Mouse (Mus musculus): ENCODE measurements at regions not wholly inside any gene's neighbourhood (a gene's known extent, or its start where the extent isn't known, plus 50 kb on each side); places are given as distances from the start of the nearest gene placed in this dataset.

DNA sequence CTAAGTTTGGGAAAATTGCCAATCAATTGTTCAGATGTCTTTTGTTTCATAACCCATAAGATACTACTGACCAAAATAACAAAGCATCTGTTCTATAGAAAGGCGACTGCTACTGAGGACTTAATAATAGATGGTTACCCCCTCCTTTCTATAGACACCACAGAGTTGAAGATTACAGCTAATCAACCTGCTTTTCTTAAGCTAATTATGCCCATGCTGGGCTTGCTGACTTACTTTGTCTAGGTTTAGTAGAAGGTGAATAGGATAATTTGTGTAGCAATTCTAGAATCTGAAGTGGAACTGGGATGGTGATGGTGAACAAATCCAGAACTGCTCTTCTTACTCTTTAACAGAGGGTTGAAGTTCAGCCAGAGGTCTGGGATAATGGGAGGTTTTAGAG is 53.8 kb upstream of the Tbx18 start:
- no peak for ATAC-seq (replicated peaks; ENCODE audit: low FRiP score, poor library complexity, severe bottlenecking)

DNA sequence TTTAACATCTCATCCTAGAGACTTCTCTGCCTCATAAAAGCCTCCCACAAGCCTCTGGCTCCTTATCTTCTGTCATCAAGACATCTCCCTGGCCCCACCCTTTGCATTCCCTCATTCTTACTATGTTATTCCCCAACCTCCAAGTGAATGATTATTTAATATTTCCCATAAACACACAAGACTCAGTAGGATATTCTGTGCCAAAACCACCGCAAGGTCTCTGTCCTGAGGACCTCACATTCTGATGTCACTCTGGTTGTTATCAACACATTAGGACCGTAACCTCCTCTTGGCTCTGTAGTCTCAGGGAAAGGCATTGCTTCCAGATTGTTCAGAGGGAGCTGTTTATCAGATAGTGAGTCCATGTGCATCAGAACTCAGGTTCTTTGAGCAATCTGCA is 80.7 kb upstream of the Tbx18 start:
- no peak for ATAC-seq (replicated peaks; ENCODE audit: low FRiP score, poor library complexity, severe bottlenecking)

DNA sequence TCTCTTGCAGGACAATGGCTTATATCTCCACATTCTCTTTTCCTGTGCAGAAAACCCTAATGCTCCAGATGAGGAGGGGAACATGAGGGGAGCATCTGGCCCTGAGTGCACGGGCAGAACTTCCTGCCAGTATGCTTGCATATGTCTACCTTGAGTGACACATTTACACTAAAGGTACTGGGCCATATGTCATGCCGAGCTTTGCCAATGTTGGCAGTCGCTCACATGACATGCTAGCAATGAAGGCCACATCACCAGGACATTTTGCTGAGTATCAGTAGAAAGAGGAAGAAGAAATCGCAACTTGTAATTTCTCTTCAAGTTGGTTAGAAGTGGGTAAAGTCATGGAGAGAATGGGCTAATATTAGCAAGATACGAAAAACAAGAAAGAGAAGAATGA is 91.2 kb upstream of the Tbx18 start:
- ATAC-seq (replicated peaks; ENCODE audit: low FRiP score, poor library complexity, severe bottlenecking), result no peak

DNA sequence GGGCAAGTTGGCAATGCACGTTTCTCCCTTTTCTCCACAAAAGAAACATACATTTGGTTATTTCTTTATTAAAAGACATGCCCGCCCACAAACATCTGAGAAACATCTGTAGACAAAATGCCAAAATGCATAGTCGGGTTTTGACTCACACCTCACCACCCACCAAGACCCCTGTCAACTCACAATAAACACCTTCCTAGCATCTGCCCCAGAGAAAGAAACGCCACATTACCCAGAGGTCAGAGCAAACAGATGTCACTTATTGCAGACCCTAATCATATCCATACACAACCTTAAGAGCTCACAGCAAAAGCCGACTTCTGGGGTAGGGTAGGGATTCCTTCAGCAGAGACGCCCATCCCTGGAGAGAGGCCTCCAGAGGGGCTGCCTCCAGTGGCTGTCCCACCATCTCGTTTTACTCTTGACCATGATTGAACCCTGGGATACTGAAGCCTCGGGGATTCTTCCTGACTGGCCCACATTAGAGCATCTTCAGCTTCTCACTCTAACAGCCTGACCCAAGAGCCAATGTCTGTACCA is 93.7 kb upstream of the Tbx18 start:
- no peak for ATAC-seq (replicated peaks; ENCODE audit: low FRiP score, poor library complexity, severe bottlenecking)

DNA sequence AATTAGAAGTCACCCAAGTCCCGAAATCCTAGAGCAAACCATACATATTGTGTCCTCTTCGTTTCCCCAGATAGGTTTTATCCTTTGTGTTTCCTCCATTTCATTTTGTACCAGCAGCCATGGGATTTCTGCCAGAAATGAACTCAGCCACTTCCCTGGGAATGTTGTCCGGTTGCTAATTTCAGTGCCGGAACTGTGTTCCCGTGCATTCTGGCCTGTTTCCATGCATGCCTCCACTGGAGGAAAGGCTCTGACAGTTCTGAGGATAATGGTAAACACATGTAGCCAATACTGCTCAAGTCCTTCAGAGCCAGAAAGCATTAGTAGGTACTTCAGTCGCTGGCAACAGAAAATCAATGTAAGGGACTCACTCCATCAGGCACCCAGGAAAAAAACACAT is 112.8 kb upstream of the Tbx18 start:
- ATAC-seq (replicated peaks; ENCODE audit: low FRiP score, poor library complexity, severe bottlenecking), result no peak

DNA sequence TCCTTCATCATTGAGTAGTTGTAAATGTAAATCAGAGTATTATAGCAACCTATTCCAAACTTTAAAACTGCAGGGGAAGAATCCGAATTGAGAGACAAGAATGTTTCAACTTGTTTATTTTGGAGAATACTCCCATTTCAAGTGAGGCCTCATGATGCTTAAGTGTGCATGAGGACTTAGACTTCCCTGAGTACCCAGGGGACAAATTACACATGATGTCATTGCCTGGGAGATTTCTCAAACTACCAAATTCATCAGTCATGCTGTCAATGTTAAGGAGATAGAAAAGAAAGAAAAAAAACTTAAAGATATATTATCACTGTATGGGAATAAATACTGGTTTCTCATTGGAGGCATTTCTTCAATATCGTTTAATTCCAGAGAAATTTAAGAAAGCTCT is 113.4 kb upstream of the Tbx18 start:
- no peak for ATAC-seq (replicated peaks; ENCODE audit: low FRiP score, poor library complexity, severe bottlenecking)

DNA sequence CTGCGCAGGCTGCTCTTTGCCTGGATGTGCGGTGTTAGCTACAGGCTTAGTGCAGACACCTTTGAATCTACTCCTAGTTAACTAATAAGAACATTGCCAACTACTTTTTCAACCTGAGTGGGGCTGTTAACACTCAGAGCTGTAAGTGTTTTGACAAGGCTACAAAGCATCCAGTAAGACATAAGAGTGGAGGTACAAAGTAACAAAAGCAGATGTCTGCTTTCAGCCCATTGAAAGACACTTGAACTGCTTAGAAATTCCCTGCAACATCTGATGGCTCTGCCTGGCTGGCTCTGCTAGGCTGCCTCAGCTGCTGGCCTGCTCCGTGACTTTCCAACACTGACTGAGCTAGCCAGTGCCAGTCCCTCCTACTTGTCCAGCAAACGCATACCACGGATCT is 117.8 kb upstream of the Tbx18 start:
- ATAC-seq (replicated peaks; ENCODE audit: low FRiP score, poor library complexity, severe bottlenecking), result no peak

DNA sequence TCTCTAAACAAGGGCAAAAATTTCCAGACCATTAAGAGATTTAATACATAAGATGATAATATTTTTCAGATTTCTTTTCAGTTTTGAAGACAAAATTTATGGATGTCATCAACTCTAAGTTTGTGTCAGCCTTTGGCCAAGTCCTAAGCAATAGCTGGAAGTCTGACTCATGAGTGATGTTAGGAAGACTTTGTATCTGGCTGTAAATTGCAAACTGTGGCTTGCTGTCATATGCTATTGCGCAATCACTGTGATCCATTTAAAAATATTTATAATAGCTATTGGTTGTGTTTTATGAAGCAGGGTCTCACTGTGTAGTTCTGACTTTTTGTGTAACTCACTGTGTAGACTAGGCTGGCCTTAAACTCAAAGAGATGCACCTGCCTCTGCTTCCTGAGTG is 119.1 kb upstream of the Tbx18 start:
- no peak for ATAC-seq (replicated peaks; ENCODE audit: low FRiP score, poor library complexity, severe bottlenecking)

DNA sequence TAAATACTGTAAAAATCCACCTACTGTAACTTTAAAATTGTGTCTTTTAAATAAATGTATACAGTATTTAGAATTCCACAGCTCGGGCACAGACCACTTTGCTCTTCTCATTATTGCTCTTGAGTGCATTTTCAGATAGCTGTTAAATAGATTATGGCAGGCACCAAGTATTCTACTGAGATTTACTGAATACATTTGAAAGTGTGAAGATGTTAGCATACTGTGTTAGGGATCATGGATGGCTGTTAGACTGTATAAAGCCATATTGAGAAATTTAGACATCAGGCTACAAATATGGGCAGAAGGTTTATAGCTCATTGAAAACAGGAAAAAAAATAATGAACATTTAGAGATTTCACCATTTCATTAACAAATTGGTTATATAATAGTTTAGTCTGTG is 130.5 kb upstream of the Tbx18 start:
- no peak for ATAC-seq (replicated peaks; ENCODE audit: low FRiP score, poor library complexity, severe bottlenecking)

DNA sequence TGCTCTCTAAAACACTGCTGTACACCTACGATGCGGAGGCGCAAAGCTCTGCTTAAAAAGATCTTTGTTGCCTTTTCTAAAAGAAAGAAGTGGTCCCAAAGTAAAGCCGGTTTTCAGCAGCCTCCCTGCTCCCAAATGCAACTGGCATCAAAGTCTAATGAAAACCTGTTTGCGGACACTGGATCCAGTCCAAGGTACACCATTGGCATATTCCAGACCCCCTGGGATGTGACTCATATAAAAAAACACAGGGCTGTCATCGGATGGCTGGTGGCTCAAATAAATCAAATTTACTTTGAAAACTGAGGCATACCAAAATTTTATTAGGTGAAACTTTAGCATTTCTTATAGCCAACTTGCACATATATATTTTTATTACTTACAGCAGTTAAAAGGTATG is 134.2 kb upstream of the Tbx18 start:
- no peak for ATAC-seq (replicated peaks; ENCODE audit: low FRiP score, poor library complexity, severe bottlenecking)

DNA sequence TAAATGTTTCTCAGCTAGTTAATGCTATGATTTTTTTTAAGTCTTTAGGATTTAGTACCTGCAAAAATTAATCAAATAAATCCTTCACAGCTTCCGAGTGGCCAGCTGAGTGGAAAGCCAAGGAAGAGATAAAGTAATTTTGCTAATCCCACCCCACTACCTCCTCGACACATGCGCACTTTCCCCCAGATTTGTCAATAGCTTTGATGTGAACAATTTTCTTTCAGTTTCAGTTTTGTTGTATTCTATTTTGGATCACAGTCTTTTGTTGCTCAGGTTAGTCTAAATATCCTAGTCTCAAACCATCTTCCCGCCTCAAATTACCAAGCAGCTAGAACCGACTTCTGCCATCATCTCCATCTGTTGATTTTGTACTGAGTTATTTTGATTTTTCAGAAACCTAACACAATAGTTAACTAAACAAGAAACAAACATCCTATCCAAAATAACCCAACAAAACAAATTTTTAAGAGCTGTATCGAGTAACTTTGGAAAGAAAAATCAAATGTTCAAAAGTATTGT is 141.4 kb upstream of the Tbx18 start:
- ATAC-seq (replicated peaks; ENCODE audit: low FRiP score, poor library complexity, severe bottlenecking), result no peak

DNA sequence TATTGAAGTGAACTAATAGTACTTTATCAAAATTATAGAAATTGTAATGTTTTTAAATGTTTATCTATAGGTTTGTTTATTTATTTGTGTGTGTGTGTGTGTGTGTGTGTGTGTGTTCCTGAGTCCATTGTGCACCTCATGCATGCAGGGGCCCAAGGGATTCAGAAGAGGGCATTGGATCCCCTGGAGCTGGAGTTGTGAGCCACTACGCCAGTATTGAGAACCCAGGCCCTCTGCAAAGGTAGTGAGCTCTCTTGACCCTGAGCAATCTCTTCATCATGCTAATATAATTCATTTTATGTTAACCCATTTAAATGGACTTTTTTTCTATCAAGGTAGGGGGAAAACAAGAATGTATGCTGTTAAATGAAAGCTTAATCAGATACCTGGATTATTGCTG is 151.5 kb upstream of the Tbx18 start:
- ATAC-seq (replicated peaks; ENCODE audit: low FRiP score, poor library complexity, severe bottlenecking), result no peak

DNA sequence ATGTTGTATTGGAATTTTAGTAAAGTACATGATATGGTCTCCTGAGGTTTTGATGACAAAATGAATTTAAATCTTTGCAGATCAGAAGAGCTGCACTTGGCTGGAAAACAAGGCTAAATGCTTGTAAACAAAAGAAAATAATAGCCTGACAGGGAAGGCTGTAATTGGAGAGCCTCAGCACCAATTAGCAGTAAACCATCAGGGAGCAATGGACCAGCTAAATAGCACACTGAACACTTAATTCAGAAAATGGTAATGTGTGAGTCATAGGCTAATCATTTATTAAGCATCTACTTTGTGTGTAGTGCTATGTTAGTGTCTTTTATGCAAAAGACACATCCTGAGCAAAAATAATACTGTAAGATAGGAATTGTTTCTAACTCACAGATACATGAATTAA is 152.0 kb upstream of the Tbx18 start:
- ATAC-seq (replicated peaks; ENCODE audit: low FRiP score, poor library complexity, severe bottlenecking), result no peak

DNA sequence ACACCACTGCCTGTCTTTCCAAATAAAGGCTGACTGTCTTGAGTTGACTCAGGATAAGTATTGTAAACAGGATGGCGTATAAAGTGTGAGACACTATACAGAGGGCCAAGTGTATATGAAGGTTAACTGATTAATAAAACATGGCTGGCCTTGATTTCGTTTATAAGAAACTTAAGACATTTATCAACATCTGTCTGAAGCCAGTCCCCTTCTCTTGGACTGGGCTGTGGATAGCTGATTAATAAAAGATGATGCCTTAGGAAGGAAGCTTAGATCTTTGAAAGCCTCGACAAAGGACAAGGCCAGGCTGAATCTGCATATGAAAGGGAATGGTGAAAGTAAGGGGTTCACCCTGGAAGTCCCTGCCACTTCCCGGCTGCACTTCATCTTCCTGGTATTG is 163.0 kb upstream of the Tbx18 start:
- ATAC-seq (replicated peaks; ENCODE audit: low FRiP score, poor library complexity, severe bottlenecking), result no peak

DNA sequence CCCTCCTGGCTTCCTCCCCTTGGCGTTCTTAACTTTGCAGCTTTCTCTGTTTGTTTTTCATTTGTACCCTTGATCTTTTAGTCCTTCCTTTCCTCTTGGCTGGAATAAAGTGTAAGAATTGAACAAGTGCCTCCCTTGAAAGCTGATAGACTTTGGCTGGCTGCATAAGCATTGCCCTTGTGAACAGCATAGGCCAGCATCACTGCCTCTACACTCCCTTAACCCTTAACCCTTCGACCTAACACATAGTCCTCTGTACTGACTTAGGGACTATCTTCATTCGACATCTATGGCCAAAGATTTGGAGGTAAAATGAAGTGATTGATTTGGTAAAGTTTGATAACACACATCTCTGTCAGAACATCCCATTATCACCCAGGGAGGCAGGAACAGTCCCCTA is 163.5 kb upstream of the Tbx18 start:
- ATAC-seq (replicated peaks; ENCODE audit: low FRiP score, poor library complexity, severe bottlenecking), result no peak

DNA sequence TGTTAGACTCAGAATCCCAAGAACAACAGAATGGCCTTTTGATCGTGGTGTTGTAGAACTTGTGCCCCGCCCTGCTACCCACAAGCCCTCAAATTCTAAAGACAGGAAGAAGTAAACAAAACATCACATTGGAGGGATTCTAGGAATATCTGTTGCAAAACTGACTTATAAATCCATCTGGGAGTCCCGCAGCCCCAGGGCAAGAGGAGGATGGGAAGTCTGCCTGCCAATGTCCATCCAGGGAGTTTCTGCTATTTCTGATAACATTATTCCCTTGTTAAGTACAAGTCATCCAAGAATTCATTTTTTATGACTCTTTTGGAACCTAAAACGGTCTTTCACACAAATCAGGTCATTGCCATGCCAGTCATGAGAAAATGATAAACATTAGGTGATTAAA is 164.5 kb upstream of the Tbx18 start:
- no peak for ATAC-seq (replicated peaks; ENCODE audit: low FRiP score, poor library complexity, severe bottlenecking)

DNA sequence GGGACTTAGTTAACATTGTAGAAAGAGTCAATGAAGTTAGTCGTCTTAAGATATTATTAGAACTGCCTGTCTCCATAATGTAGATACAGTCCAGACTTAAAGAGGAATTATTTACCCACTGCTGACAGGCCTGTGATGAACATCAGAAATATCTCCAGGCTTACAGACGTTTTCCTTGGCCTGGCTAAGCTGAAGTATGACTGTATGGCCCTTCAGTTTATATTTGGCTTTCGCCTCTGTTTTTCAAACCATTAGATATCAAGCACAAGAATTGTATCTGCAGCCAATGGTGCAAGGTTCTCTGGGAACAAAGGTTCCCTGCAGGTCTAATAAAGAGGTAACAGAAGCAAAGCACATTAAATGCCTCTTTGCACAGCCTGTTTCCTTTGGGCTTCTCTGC is 166.3 kb upstream of the Tbx18 start:
- no peak for ATAC-seq (replicated peaks; ENCODE audit: low FRiP score, poor library complexity, severe bottlenecking)

DNA sequence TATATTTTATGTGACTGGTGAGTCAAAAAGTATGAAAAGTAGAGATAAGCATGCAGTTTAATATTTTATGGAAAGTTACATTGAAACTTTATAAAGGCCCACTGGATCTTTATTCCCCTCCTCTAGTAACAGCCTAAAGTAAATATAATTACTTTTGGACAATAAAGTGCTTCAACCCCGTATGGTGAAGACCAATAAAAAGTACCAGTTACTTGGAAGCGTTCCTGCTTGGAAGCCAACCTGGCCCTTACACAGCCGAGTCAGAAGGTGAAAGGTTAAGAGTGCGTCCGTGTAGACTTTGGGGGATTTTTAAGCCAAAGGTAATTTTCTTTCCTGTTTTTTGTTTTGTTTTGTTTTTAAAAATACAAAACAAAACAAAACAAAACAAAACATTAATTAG is 168.3 kb upstream of the Tbx18 start:
- no peak for ATAC-seq (replicated peaks; ENCODE audit: low FRiP score, poor library complexity, severe bottlenecking)

DNA sequence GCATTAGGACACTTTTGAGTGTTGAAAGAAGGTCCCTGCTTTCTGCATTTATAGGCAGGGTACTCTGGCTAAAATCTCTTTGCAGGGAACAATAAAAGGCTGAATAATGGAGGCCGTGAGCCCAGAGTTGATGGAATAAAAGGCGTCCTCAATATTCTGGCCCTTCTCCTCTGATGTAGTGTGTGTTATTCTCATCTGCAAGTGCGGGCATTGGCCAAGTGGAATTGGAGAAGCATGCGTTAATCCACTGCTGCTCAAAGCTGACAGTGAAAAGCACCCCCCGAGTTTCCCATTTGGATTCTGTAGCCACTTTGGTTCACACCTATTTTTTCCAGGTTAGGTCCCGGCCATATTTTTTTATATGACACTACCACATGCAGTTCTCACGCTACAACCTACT is 168.7 kb upstream of the Tbx18 start:
- no peak for ATAC-seq (replicated peaks; ENCODE audit: low FRiP score, poor library complexity, severe bottlenecking)

DNA sequence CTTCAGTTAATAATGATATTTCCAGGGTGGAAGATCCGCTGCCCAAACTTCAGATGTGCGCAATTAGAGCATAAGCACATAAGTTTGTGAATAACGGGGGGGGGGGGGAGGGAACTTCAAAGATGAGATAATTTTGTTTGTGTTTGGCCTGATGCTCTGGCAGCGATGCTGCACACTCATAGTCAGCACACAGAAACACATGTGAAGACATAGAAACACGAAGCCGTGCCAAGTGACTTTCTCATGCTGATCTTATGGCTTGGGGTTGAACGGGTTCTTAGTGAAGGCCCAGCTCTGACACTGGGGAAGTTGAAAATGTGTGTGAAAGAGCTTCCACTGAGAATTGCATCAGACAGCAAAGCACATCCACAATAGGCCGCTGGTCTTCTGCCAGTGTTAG is 190.2 kb upstream of the Tbx18 start:
- ATAC-seq (replicated peaks; ENCODE audit: low FRiP score, poor library complexity, severe bottlenecking), result no peak

DNA sequence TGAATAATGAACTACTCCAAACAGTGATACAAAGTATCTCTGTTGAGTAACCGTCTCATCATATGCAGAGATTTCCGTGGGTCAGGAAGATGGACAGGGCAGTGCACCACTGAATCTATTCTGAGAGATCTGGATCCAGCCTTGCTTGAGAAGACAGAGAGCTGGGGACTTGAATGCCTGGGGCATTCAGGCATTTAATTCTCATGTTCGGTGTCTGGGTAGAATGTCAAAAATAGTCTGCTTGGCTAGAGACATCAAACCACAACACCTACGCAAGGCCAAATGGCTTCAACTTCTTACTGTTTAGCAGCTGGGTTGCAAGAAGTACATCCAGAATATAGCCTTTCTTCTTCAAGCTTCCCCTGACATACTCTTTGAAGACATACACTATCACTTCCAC is 194.1 kb upstream of the Tbx18 start:
- ATAC-seq (replicated peaks; ENCODE audit: low FRiP score, poor library complexity, severe bottlenecking), result no peak

DNA sequence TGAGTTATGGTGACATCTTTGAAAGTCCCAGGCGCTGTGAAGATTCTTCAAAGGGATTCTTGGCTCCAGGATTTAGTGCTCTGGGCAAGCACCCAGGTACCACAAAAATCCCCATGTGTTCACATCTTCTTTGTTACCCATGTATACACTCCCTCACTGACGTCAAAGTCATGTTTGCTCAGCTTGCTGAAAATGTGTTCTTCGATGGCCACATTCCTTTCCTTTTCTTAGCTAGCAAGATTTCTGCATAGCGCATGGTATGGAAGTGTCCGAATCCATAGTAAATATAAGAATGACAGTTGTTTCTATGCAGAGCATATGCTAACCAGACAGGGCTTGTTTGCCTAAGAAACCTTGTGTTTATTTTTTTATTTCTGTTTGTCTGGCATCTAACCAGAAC is 202.2 kb upstream of the Tbx18 start:
- ATAC-seq (replicated peaks; ENCODE audit: low FRiP score, poor library complexity, severe bottlenecking), result no peak

DNA sequence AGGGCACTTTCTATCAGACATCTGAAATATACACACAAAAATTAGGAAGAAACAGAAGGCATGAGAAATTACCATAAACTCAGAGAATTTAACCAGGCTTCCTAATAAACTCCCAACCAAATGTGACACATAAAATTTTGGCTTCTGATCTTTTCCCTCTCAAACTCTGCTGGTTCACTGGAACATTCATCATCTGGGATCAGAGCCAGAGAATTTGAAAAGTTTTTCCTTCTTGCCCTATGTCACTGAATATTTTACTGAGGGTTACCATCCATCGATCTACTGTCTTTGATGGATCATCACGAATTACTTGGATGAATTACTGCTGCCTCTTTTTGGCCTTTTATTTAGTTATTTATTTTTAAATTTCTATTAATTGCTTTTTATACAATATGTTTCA is 221.4 kb upstream of the Tbx18 start:
- no peak for ATAC-seq (replicated peaks; ENCODE audit: low FRiP score, poor library complexity, severe bottlenecking)

Data from erythroid progenitor cell, adult 5-6 weeks (primary cell).